Mouse (Mus musculus) c-Kit-negative CD71-positive TER-119-positive erythroid progenitor cells, embryonic 14.5 days (primary cell): ENCODE measurements around the gene Comtd1.

ENCODE experiments used
- DNase-seq: peaks from one replicate; pipeline ENCODE4 v3.0.0-alpha.2; 2013; ENCODE audit warnings: low read depth, low spot score

The Comtd1 gene

GRCm38 (mm10) chr14:21806631-21807160, 42.1 kb downstream of the Comtd1 start:
- DNase-seq = no peak

- DNase-seq = no peak
Observed at GRCm38 (mm10) chr14:21806203-21806602, 42.6 kb downstream of the Comtd1 start.

- DNase-seq = no peak
Observed at GRCm38 (mm10) chr14:21802543-21803206, 46.1 kb downstream of the Comtd1 start.

GRCm38 (mm10) chr14:21801624-21802023, 47.2 kb downstream of the Comtd1 start:
- no peak for DNase-seq

- DNase-seq = no peak
Observed at GRCm38 (mm10) chr14:21800641-21801040, 48.1 kb downstream of the Comtd1 start.
